Mouse (Mus musculus) CH12.LX (cell line): ENCODE data around the gene Ptprq. TPM values are rescaled to one million over a fixed set of nuclear protein-coding genes. Genes with fewer than 3 reads are reported as not detected.

Experiments
- DNase-seq: peaks from one replicate; pipeline ENCODE4 v3.0.0-alpha.2; 2013; ENCODE audit errors: extremely low read depth
- H3K27ac ChIP-seq: 2 replicates; pipeline ENCODE4 v1.5.1; 2012; ENCODE audit warnings: low read depth, mild to moderate bottlenecking, control low read depth, moderate library complexity; ENCODE audit not compliant: insufficient read depth
- H3K27me3 ChIP-seq: replicated peaks from 2 replicates; pipeline ENCODE3; 2012; ENCODE audit warnings: inconsistent platforms
- H3K36me3 ChIP-seq, 2 experiments: replicated peaks in 1 of 2; 2 replicates each; pipeline versions ENCODE3 to v1.6.1; 2012; ENCODE audit warnings: inconsistent platforms in 1 of 2, low read length in 1 of 2, mild to moderate bottlenecking in 1 of 2, mixed read lengths in 1 of 2, moderate library complexity in 1 of 2; ENCODE audit not compliant: control insufficient read depth in 1 of 2, insufficient read depth in 1 of 2
- H3K4me1 ChIP-seq, 2 experiments: 2 replicates each; pipeline ENCODE4 v1.6.1; 2012; ENCODE audit warnings: inconsistent platforms in 1 of 2, moderate library complexity in 1 of 2; ENCODE audit not compliant: insufficient read depth in 2 of 2, control insufficient read depth in 1 of 2
- H3K4me2 ChIP-seq: 2 replicates; pipeline ENCODE4 v1.6.1; 2012; ENCODE audit warnings: low read depth, mild to moderate bottlenecking, control low read depth; ENCODE audit not compliant: poor library complexity, insufficient read depth, severe bottlenecking
- H3K4me3 ChIP-seq, 3 experiments: fragments of 150-350 bp in 1 of 3; sonication (generic) in 1 of 3; replicated peaks in 1 of 3; 2 replicates each; pipeline versions ENCODE3 to v1.5.1; 2011 to 2012; ENCODE audit warnings: low read depth in 2 of 3, low read length in 2 of 3, mild to moderate bottlenecking in 2 of 3, moderate library complexity in 2 of 3, control low read depth in 1 of 3, improper control_type of control experiment in 1 of 3, inconsistent platforms in 1 of 3, mixed read lengths in 1 of 3; ENCODE audit not compliant: poor library complexity in 1 of 3
- H3K79me2 ChIP-seq: replicated peaks from 2 replicates; pipeline ENCODE4 v1.6.1; 2012; ENCODE audit warnings: mild to moderate bottlenecking, moderate library complexity; ENCODE audit not compliant: control insufficient read depth, poor library complexity, insufficient read depth, severe bottlenecking; ENCODE audit errors: extremely low read depth
- H3K9ac ChIP-seq: 2 replicates; pipeline ENCODE4 v1.6.1; 2012; ENCODE audit warnings: low read depth, mild to moderate bottlenecking, control low read depth, moderate library complexity; ENCODE audit not compliant: insufficient read depth
- H3K9me3 ChIP-seq: replicated peaks from 2 replicates; pipeline ENCODE3; 2012; ENCODE audit warnings: low read length, inconsistent platforms, mixed read lengths
- CHD1 ChIP-seq: IDR thresholded peaks from 2 replicates; pipeline ENCODE4 v1.6.1; 2012; ENCODE audit warnings: low read depth, low read length, improper control_type of control experiment, inconsistent platforms
- CHD2 ChIP-seq: IDR thresholded peaks from 2 replicates; pipeline ENCODE4 v1.6.1; 2011; ENCODE audit warnings: low read length, improper control_type of control experiment
- ELF1 ChIP-seq: IDR thresholded peaks from 2 replicates; pipeline ENCODE4 v1.6.1; 2014; ENCODE audit warnings: low read depth, mild to moderate bottlenecking, inconsistent platforms, low read length, improper control_type of control experiment
- GABPA ChIP-seq: IDR thresholded peaks from 2 replicates; pipeline ENCODE4 v1.6.1; 2012; ENCODE audit warnings: low read depth, low read length, improper control_type of control experiment, inconsistent platforms; ENCODE audit not compliant: insufficient replicate concordance
- JUND ChIP-seq: conservative IDR thresholded peaks from 2 replicates; pipeline ENCODE4 v1.6.1; 2011; ENCODE audit warnings: low read depth, low read length, improper control_type of control experiment
- KAT2A ChIP-seq: IDR thresholded peaks from 2 replicates; pipeline ENCODE4 v1.6.1; 2012; ENCODE audit warnings: low read length, improper control_type of control experiment, inconsistent platforms; ENCODE audit not compliant: insufficient replicate concordance
- MAX ChIP-seq: IDR thresholded peaks from 2 replicates; pipeline ENCODE4 v1.6.1; 2011; ENCODE audit warnings: low read length, improper control_type of control experiment
- MAZ ChIP-seq: IDR thresholded peaks from 2 replicates; pipeline ENCODE4 v1.6.1; 2012; ENCODE audit warnings: low read depth, mild to moderate bottlenecking, inconsistent platforms, low read length, improper control_type of control experiment, moderate library complexity
- MEF2A ChIP-seq: IDR thresholded peaks from 2 replicates; pipeline ENCODE4 v1.6.1; 2014; ENCODE audit warnings: low read depth, mild to moderate bottlenecking, inconsistent platforms, low read length, improper control_type of control experiment, borderline replicate concordance
- MXI1 ChIP-seq: IDR thresholded peaks from 2 replicates; pipeline ENCODE4 v1.6.1; 2011; ENCODE audit warnings: mild to moderate bottlenecking, low read depth, low read length, improper control_type of control experiment
- NELFE ChIP-seq: IDR thresholded peaks from 2 replicates; pipeline ENCODE4 v1.6.1; 2011; ENCODE audit warnings: low read depth, low read length, improper control_type of control experiment
- POLR2A ChIP-seq: IDR thresholded peaks from 2 replicates; pipeline ENCODE4 v1.6.1; 2011; ENCODE audit warnings: low read depth, mild to moderate bottlenecking, improper control_type of control experiment, low read length
- POLR2AphosphoS2 ChIP-seq: IDR thresholded peaks from 2 replicates; pipeline ENCODE4 v1.6.1; 2011; ENCODE audit warnings: low read depth, low read length, improper control_type of control experiment
- RAD21 ChIP-seq: IDR thresholded peaks from 2 replicates; pipeline ENCODE4 v1.6.1; 2011; ENCODE audit warnings: low read depth, mild to moderate bottlenecking, low read length, improper control_type of control experiment, moderate library complexity
- RCOR1 ChIP-seq: conservative IDR thresholded peaks from 2 replicates; pipeline ENCODE4 v1.6.1; 2012; ENCODE audit warnings: low read depth, mild to moderate bottlenecking, inconsistent platforms, low read length, improper control_type of control experiment
- SIN3A ChIP-seq: IDR thresholded peaks from 2 replicates; pipeline ENCODE4 v1.6.1; 2012; ENCODE audit warnings: low read length, improper control_type of control experiment, inconsistent platforms
- TBP ChIP-seq: conservative IDR thresholded peaks from 2 replicates; pipeline ENCODE4 v1.6.1; 2011; ENCODE audit warnings: low read depth, low read length, improper control_type of control experiment
- TCF12 ChIP-seq: IDR thresholded peaks from 2 replicates; pipeline ENCODE4 v1.6.1; 2014; ENCODE audit warnings: low read depth, mild to moderate bottlenecking, inconsistent platforms, low read length, improper control_type of control experiment
- UBTF ChIP-seq: IDR thresholded peaks from 2 replicates; pipeline ENCODE4 v1.6.1; 2012; ENCODE audit warnings: low read depth, mild to moderate bottlenecking, inconsistent platforms, low read length, improper control_type of control experiment, moderate library complexity
- USF2 ChIP-seq: conservative IDR thresholded peaks from 2 replicates; pipeline ENCODE4 v1.6.1; 2011; ENCODE audit warnings: low read depth, low read length, improper control_type of control experiment
- dilution Hi-C: fragments of 300-500 bp; cut with MboI; formaldehyde crosslinking; loops from 2 replicates; pipeline ENCODE4 v1.14.3; 2020; ENCODE audit warnings: low sequenced_read_pairs; ENCODE audit not compliant: extremely low pct_unique_long_range_greater_than_20kb, extremely low pct_ligation_motif_present
- in situ Hi-C: fragments of 300-500 bp; cut with MboI; formaldehyde crosslinking; loops from 3 replicates; pipeline ENCODE4 v1.14.3; 2019; ENCODE audit warnings: low sequenced_read_pairs, low pct_ligation_motif_present, low pct_unique_long_range_greater_than_20kb, mixed read lengths
- polyA plus RNA-seq: library from polyadenylated mRNA; unstranded; fragments of >175 nt; gene quantifications from 2 replicates; pipeline ENCODE4 v1.2.1, GENCODE M21; 2012; ENCODE audit warnings: low read depth; ENCODE audit not compliant: insufficient read length
- total RNA-seq, 2 experiments: library from RNA; depleted of rRNA; stranded (reverse); fragments of 300-350 nt in 1 of 2; fragments of >200 nt in 1 of 2; gene quantifications; 2 replicates each; pipeline ENCODE4 v1.2.3; 2012 to 2014

Ptprq gene
- total and polyA plus RNA-seq, 3 experiments = not detected

DNA sequence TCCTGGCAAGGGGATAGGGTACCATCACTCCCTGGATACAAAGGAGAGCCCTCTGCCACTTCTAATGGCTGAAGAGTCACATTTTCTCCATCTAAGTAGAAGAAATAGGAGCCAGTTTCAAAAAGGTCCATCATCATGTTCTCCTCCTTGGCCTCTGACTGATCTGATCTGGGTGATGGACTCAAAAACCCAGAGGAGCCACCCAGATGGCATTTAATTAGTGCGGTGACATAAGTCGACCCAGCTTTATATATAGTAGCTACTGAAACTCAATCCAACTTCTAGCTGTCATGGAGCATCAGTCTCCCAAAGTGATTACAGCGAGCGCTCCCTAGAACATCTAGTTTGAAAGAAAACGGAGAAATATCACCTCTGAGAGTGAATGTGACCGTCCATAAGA is 225.3 kb downstream of the Ptprq start, which contains the start of gene Myf6:
Myf6 (minus strand) TSS at position 170 of the 400 bp plus-strand sequence.
- Histone ChIP-seq H3K4me2 (no peak within 1 kb of the TSS), H3K4me1 (no peaks in the 10 kb centered on the region), H3K4me3 (no peak within 1 kb of the TSS), H3K36me3 (no peaks in the 10 kb centered on the region), H3K9ac (no peak within 1 kb of the TSS), H3K27me3 (no peaks in the 10 kb centered on the region), H3K9me3 (peaks cover 33% of the 10 kb centered on the region), H3K79me2 (no peaks in the 10 kb centered on the region), H3K27ac (no peak within 1 kb of the TSS)
- dilution Hi-C loops = no loop called here
- in situ Hi-C loops = no loop called here
- DNase-seq = no peak
- TF ChIP-seq ELF1 (no peak), USF2 (no peak), CHD2 (no peak), MEF2A (no peak), NELFE (no peak), CHD1 (no peak), GABPA (no peak), POLR2A (no peak), SIN3A (no peak), UBTF (no peak), RAD21 (no peak), MAZ (no peak), RCOR1 (no peak), POLR2AphosphoS2 (no peak), KAT2A (no peak), TCF12 (no peak), JUND (no peak), MAX (no peak)

DNA sequence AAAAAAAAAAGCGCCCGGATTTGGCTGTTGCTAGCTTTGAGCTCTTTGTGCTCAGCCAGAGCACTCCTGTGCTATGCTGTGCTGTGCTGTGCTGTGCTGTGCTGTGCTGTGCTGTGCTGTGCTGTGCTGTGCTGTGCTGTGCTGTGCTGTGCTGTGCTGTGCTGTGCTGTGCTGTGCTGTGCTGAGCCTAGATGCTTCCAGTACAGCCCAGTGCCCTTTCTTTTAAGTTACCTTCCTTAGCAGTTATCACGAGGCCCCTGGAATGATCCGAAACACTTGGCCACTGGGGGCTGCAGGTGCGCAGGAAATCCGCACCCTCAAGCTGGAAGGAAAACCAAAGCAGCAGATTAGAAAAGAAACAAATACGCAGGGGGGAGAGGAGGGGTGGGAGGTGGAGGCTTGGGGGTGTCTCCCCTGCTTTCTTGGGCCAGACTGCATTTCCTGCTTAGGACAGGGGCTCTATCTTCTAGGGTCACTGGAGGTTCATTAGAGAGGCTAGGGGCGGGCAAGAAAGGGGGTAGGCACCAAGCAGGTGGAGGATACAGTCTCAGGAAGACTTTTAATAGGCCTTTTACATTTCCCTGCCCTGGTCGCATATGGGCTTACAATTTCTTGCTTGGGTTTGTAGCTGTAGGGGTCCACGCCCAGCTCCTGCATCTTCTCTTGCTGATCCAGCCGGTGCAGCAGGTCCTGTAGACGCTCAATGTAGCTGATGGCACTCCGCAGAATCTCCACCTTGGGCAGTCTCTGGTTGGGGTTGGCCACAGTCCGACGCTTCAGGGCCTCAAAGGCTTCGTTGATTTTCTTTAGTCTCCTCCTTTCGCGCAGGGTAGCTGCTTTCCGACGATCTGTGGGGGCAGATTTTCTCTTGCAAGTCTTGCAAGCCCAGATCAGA is 226.0 kb downstream of the Ptprq start:
- DNase-seq = no peak
- in situ Hi-C loops (no loop called here), dilution Hi-C loops (no loop called here)
- Histone ChIP-seq H3K27ac (no peak overlapping the region), H3K27me3 (no peaks in the 10 kb centered on the region), H3K4me3 (no peak overlapping the region), H3K4me1 (no peaks in the 10 kb centered on the region), H3K9me3 (peaks cover 36% of the 10 kb centered on the region), H3K9ac (no peak overlapping the region), H3K36me3 (no peaks in the 10 kb centered on the region), H3K4me2 (no peak overlapping the region), H3K79me2 (no peaks in the 10 kb centered on the region)
- TF ChIP-seq POLR2A = no peak
- no peak for TF ChIP-seq TBP
- TF ChIP-seq MXI1 = no peak
- TF ChIP-seq ELF1 = no peak
- TF ChIP-seq TCF12 = no peak
- TF ChIP-seq RAD21 = no peak
- TF ChIP-seq USF2 = no peak
- TF ChIP-seq JUND = no peak
- TF ChIP-seq POLR2AphosphoS2 = no peak
- TF ChIP-seq KAT2A = no peak
